Mouse (Mus musculus) G1E (cell line): Measurements from ENCODE around the gene Tra2b. TPM values are rescaled to one million over a fixed set of nuclear protein-coding genes. Genes with fewer than 3 reads are reported as not detected.
"Not testable (repeated sequence)": the region's sequence is repeated elsewhere in the genome, so short reads cannot be mapped to it uniquely, and the experiment has no call there.

Experiments used
- ATAC-seq: 2 replicates; pipeline ENCODE4 v1.8.0; 2016; ENCODE audit warnings: mild to moderate bottlenecking; ENCODE audit not compliant: insufficient number of reproducible peaks, poor library complexity, low FRiP score, severe bottlenecking; ENCODE audit errors: extremely low read depth
- DNase-seq: peaks from one replicate; pipeline ENCODE4 v3.0.0; 2012; ENCODE audit warnings: low spot score
- H3K27me3 ChIP-seq: 2 replicates; pipeline ENCODE4 v1.6.1; 2012; ENCODE audit warnings: mild to moderate bottlenecking, low read length, inconsistent platforms; ENCODE audit not compliant: insufficient read depth
- H3K36me3 ChIP-seq: replicated peaks from 2 replicates; pipeline ENCODE3; 2012; ENCODE audit warnings: mild to moderate bottlenecking, inconsistent platforms
- H3K4me1 ChIP-seq: 2 replicates; pipeline ENCODE4 v1.6.1; 2012; ENCODE audit warnings: low read depth, low read length, inconsistent platforms, mixed read lengths; ENCODE audit not compliant: insufficient read depth
- H3K4me3 ChIP-seq: 2 replicates; pipeline ENCODE4 v1.5.1; 2012; ENCODE audit warnings: low read depth, mild to moderate bottlenecking, inconsistent platforms, low read length, moderate library complexity, mixed read lengths
- H3K9me3 ChIP-seq: replicated peaks from 2 replicates; pipeline ENCODE4 v1.6.1; 2012; ENCODE audit warnings: inconsistent platforms
- CTCF ChIP-seq: IDR thresholded peaks from 2 replicates; pipeline ENCODE4 v1.5.1; 2012; ENCODE audit warnings: low read depth, low read length, inconsistent platforms, mixed read lengths
- GATA1 ChIP-seq: IDR thresholded peaks from 2 replicates; pipeline ENCODE4 v1.6.1; 2012; ENCODE audit warnings: borderline replicate concordance, low read length, inconsistent platforms, mixed read lengths
- GATA2 ChIP-seq: IDR thresholded peaks from 2 replicates; pipeline ENCODE4 v1.6.1; 2012; ENCODE audit warnings: low read depth, low read length, inconsistent platforms, borderline replicate concordance
- POLR2AphosphoS5 ChIP-seq: IDR thresholded peaks from 2 replicates; pipeline ENCODE4 v1.6.1; 2012; ENCODE audit warnings: low read depth, low read length, inconsistent platforms; ENCODE audit not compliant: insufficient replicate concordance
- TAL1 ChIP-seq: conservative IDR thresholded peaks from 2 replicates; pipeline ENCODE4 v1.6.1; 2012; ENCODE audit warnings: low read depth, low read length, inconsistent platforms, mixed read lengths
- polyA plus RNA-seq: library from polyadenylated mRNA; stranded (reverse); fragments of >175 nt; gene quantifications from 2 replicates; pipeline ENCODE4 v1.2.3, GENCODE M21; 2012
- total RNA-seq, 2 experiments: library from RNA; stranded (forward) in 1 of 2; stranded (reverse) in 1 of 2; fragments of 200-1000 nt in 1 of 2; fragments of >200 nt in 1 of 2; fragmentation: Nextera tagmentation in 1 of 2; gene quantifications; 2 replicates each; pipeline ENCODE4 v1.2.3; 2014 to 2017

The Tra2b gene
- total RNA-seq (2014; fragmentation: Nextera tagmentation) (350 and 355 TPM in 2 replicates), total RNA-seq (2017) (385 and 499 TPM in 2 replicates), polyA plus RNA-seq (95.9 and 106 TPM in 2 replicates)

DNA sequence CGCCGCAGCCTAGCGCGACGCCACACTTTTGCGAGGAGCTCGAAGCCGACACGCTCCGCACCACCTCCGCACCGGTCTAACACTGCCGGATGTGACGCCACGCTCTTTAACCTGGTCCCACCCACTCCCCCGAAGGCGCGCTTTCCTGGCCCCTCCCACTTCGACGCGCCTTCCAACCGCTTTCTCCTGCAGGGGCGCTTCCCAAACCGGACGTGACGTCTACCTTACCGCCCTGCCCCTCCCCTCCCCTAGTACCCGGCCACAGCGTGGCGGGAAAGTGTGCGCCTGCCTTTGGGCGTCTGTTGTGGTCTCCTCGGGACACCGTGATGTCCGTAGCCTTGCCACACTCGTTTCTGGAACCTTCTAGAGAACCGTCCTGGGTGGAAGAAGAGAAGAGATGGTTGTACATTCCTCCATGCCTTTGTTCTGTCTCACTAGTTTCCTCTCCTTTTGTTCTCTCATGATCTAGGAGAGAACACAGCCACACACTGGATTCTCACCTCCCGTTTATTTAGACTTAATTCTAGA, at the start of gene Tra2b:
Tra2b (minus strand) TSS at position 157 of the 528 bp plus-strand sequence.
- Histone ChIP-seq H3K27me3 (no peaks in the 10 kb centered on the region), H3K4me1 (peaks cover 19% of the 10 kb centered on the region), H3K36me3 (peaks cover 8% of the 10 kb centered on the region), H3K4me3 (peak within 1 kb of the TSS; percentile 78), H3K9me3 (no peaks in the 10 kb centered on the region)
- peak; percentile 95 for DNase-seq
- ATAC-seq, result peak; percentile 92
- TF ChIP-seq GATA1 (no peak), POLR2AphosphoS5 (0 out of 2 replicates have a peak, but pooled peaks have one; percentile 61)

DNA sequence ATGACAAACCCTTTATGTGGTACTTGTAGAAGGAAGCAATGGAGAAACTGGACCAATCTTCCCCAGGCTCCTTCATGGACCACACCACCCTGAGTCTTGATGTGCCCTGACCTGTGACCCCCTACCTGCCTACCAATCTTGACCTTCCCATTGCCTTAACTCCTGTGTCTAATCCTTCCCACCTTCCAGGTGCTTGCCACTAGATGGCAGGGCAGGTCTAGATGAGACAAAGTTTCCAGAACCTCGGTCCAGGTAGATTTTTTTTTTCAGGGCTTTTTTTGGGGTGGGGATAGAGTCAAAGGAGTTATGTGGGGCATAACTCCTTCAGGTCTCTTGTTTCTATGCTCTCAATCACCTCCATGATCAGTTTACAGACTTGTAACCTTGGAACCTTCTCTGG, 44.8 kb upstream of the Tra2b start:
- ATAC-seq, result no peak
- H3K36me3 ChIP-seq, result no peaks in the 10 kb centered on the region
- DNase-seq, result no peak
- H3K4me1 ChIP-seq, result no peaks in the 10 kb centered on the region
- peaks cover 12% of the 10 kb centered on the region; the same call in 1 of the 2 replicates for H3K27me3 ChIP-seq
- H3K4me3 ChIP-seq, result no peak overlapping the region
- H3K9me3 ChIP-seq, result no peaks in the 10 kb centered on the region
- no peak for TF ChIP-seq POLR2AphosphoS5
- TF ChIP-seq TAL1, result no peak

- Histone ChIP-seq H3K27me3 (peaks cover 8% of the 10 kb centered on the region; the same call in 1 of the 2 replicates), H3K4me1 (no peaks in the 10 kb centered on the region; the same call in 1 of the 2 replicates), H3K4me3 (no peak overlapping the region), H3K36me3 (no peaks in the 10 kb centered on the region), H3K9me3 (no peaks in the 10 kb centered on the region)
- ATAC-seq, result 0 out of 2 replicates have a peak, but pooled peaks have one; percentile 22
- DNase-seq, result peak; percentile 40
- TF ChIP-seq GATA1, result no peak
- no peak for TF ChIP-seq POLR2AphosphoS5
- peak; percentile 55 for TF ChIP-seq CTCF
- no peak for TF ChIP-seq GATA2
Observed at GRCm38 (mm10) chr16:22302606-22303005, 36.8 kb upstream of the Tra2b start.

- no peak for DNase-seq
- Histone ChIP-seq H3K36me3 (no peaks in the 10 kb centered on the region), H3K4me1 (no peaks in the 10 kb centered on the region; the same call in 1 of the 2 replicates), H3K9me3 (no peaks in the 10 kb centered on the region), H3K27me3 (peaks cover 13% of the 10 kb centered on the region), H3K4me3 (no peak overlapping the region)
- TF ChIP-seq CTCF (no peak), TAL1 (no peak), POLR2AphosphoS5 (no peak), GATA1 (no peak), GATA2 (no peak)
- ATAC-seq, result no peak
Observed at GRCm38 (mm10) chr16:22301378-22301777, 35.6 kb upstream of the Tra2b start.

GRCm38 (mm10) chr16:22296901-22297300, 31.1 kb upstream of the Tra2b start:
- Histone ChIP-seq H3K4me3 (no peak overlapping the region), H3K27me3 (peaks cover 10% of the 10 kb centered on the region), H3K36me3 (no peaks in the 10 kb centered on the region), H3K9me3 (no peaks in the 10 kb centered on the region), H3K4me1 (no peaks in the 10 kb centered on the region)
- TF ChIP-seq POLR2AphosphoS5 (no peak), GATA2 (no peak), GATA1 (no peak)
- ATAC-seq, result no peak
- DNase-seq, result no peak

DNA sequence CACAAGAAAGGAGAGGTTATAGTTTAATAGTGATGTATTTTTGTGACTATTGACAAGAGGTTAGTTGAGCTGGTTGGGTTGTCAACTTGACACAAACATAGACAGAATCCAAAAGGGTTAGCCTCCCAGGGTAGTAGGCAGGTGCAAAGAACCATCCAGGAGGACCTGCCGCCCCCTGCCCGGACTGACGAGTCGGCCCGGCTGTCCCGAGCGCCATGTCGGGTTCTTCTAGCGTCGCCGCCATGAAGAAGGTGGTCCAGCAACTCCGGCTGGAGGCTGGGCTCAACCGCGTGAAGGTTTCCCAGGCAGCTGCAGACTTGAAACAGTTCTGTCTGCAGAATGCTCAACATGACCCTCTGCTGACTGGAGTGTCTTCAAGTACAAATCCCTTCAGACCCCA, 29.0 kb upstream of the Tra2b start:
- H3K9me3 ChIP-seq, H3K4me3 ChIP-seq, H3K36me3 ChIP-seq, ATAC-seq, H3K4me1 ChIP-seq, DNase-seq: not testable (repeated sequence)
- H3K27me3 ChIP-seq, result peaks cover 10% of the 10 kb centered on the region

DNA sequence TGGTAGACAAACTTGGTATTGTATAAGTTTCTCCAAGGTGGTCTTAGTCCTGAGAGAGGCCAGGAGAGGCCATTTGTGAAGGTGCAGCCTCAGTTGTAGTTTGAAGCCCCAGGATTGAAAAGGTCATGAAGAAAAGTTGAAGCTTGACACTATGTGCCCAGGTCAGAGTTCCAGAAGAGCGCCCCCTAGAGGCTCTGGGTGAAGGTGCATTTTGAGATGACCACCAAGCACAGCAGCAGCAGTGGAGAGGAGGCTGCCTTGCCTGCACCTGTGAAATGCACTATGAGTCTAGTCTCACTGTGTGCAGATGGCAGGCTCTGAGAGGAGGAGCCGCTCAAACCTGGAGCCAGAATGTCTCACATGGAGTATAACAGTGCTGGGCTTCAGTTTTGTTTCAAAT, 27.8 kb upstream of the Tra2b start:
- no peak for ATAC-seq
- H3K27me3 ChIP-seq, result peaks cover 6% of the 10 kb centered on the region; the same call in 1 of the 2 replicates
- H3K4me3 ChIP-seq, result no peak overlapping the region
- H3K4me1 ChIP-seq, result no peaks in the 10 kb centered on the region
- H3K36me3 ChIP-seq, result no peaks in the 10 kb centered on the region
- peaks cover 6% of the 10 kb centered on the region for H3K9me3 ChIP-seq
- no peak for DNase-seq
- TF ChIP-seq TAL1, result no peak
- peak; percentile 47; the same call in 1 of the 2 replicates for TF ChIP-seq CTCF
- TF ChIP-seq GATA1, result no peak
- TF ChIP-seq POLR2AphosphoS5, result no peak
- TF ChIP-seq GATA2, result no peak
